Mouse (Mus musculus): Measurements from ENCODE around the gene Rfx8. TPM values are rescaled to one million over a fixed set of nuclear protein-coding genes. Genes with fewer than 3 reads are reported as not detected.

Rfx8 gene
- total RNA-seq, 1 experiment = not detected

- no peaks in the 10 kb centered on the region for H3K36me3 ChIP-seq (ENCODE audit: control insufficient read depth, insufficient read depth, low read length, poor library complexity, severe bottlenecking)
- in situ Hi-C loops (cut with MboI; ENCODE audit: low sequenced_read_pairs in 2 of 2, unreplicated experiment in 2 of 2) = no loop called here
Observed at GRCm38 (mm10) chr1:39615526-39615925, 105.3 kb downstream of the Rfx8 start.

More at GRCm38 (mm10) chr1:39615526-39615925, 105.3 kb downstream of the Rfx8 start:
- no peaks in the 10 kb centered on the region for H3K9me3 ChIP-seq (ENCODE audit: control insufficient read depth, insufficient read depth, low read depth, low read length)
- no peak overlapping the region for H3K4me3 ChIP-seq (ENCODE audit: insufficient read depth in 1 of 2, low read depth in 1 of 2, low read length in 2 of 2, poor library complexity in 1 of 2, severe bottlenecking in 1 of 2)
- H3K9ac ChIP-seq (ENCODE audit: insufficient read depth, low read depth, low read length, poor library complexity, severe bottlenecking) = no peak overlapping the region
- peaks cover 0 to 6% of the 10 kb centered on the region in 2 experiments; a peak in 1 of 4 replicates for H3K4me1 ChIP-seq (ENCODE audit: control insufficient read depth in 2 of 2, insufficient read depth in 2 of 2, low read length in 2 of 2, poor library complexity in 1 of 2)
- TF ChIP-seq CHD2 (IDR thresholded peaks at IDR 0.05; ENCODE audit: low read depth, low read length) (no peak), ZNF384 (IDR thresholded peaks at IDR 0.05; ENCODE audit: low read depth, low read length) (peak; percentile 47; the same call in 1 of the 2 replicates)
- no peak for DNase-seq (ENCODE audit: low read depth, low spot score)
- no peak overlapping the region for H3K27ac ChIP-seq (ENCODE audit: insufficient read depth, low read depth, low read length, poor library complexity, severe bottlenecking)

Other genes starting within 250 kb of the Rfx8 start
- gene Tbc1d8, start 242.2 kb downstream of the Rfx8 start, total RNA-seq (2012; rRNA removed) = 6.1 and 12.1 TPM in 2 replicates
- gene Cnot11, start 186.0 kb downstream of the Rfx8 start, total RNA-seq (2012; rRNA removed) = 17.8 and 21.7 TPM in 2 replicates
- 57.6 and 61.7 TPM in 2 replicates for gene Rnf149, start 143.6 kb downstream of the Rfx8 start, total RNA-seq (2012; rRNA removed)
- gene Creg2, start 69.5 kb downstream of the Rfx8 start, total RNA-seq (2012; rRNA removed) = 0.22 and 0.48 TPM in 2 replicates
- not detected in 2 replicates for gene Gm3646, start 84.3 kb upstream of the Rfx8 start, total RNA-seq (2012; rRNA removed)
- gene Map4k4, start 179.9 kb upstream of the Rfx8 start, total RNA-seq (2012; rRNA removed) = 142 and 161 TPM in 2 replicates

Data from ES-E14 (cell line).